Mouse (Mus musculus): ENCODE results near the gene Slc9a2.
"Not testable (repeated sequence)": the region's sequence is repeated elsewhere in the genome, so short reads cannot be mapped to it uniquely, and the experiment has no call there.

The Slc9a2 gene

DNA sequence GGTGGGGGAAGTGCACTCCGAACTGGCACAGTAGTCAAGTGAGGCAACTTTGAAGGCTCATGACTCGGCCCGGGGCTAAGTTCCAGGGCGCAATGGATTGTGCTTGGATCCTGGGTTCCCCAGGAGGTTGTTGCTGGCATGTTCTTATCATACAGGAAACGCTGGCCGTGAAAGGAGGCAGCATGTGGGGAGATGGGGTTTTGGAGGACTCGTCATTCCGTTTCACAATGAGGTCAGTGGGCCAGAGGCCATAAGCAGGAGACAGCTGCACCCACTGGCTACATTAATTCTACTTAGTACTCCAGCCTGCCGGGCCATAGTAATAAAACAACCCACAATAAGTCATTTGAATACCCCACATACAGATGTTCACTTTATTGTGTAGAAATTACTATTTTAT, 34.6 kb downstream of the Slc9a2 start:
- DNase-seq (ENCODE audit: low spot score in 2 of 2) = no peak

DNA sequence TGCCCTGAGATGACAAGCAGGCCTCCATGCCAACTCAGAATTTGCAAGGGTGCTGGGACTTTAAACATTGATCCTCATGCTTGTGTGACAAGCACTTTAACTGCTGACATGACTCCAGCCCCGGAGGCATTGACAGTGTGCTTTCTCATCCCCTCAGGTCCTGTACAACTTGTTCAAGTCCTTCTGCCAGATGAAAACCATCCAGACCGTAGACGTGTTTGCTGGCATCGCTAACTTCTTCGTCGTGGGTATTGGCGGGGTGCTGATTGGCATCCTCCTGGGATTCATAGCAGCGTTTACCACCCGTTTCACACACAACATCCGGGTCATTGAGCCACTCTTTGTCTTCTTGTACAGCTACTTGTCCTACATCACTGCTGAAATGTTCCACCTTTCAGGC, 45.7 kb downstream of the Slc9a2 start:
- DNase-seq (ENCODE audit: low spot score in 2 of 2) = no peak

DNA sequence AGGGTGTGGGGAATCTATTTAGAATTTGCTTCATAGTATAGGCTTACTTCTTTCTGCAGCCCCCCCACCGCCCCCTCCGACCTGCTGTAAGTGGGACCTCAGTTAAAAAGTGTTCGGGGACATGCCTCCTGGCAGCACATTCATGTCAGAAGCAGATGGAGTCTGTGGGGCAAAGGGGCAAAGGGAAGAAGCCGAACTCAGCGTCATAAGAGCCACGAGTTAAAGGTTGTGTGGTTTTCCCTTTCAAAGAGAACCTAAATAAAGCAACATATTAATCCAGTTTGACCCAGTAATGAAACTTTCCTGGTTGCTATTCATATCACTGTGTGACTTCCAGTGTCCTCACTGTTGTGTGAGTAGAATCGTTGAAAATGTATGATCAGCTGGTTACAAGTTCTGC, 47.0 kb downstream of the Slc9a2 start:
- no peak for DNase-seq (ENCODE audit: low spot score in 2 of 2)

DNA sequence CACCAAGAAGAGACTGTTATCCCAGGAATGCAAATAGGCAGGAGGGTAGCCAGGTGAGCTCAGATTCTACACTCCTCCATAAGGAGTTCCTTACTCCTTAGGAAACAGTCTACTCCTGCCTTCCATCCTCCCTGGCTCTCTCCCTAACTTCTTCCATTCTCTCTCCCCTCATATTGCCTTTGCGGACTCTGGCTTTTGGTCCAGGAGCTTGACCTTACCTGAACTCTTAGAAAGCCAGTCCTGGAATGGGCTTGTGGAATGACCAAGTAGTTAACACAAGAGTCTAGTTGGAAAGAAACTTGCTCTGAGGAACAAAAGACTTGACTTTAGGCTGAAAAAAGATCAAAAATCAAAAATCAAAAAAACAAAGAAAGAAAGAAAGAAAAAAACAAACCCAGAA, 48.3 kb downstream of the Slc9a2 start:
- DNase-seq (ENCODE audit: low spot score in 2 of 2) = no peak

DNA sequence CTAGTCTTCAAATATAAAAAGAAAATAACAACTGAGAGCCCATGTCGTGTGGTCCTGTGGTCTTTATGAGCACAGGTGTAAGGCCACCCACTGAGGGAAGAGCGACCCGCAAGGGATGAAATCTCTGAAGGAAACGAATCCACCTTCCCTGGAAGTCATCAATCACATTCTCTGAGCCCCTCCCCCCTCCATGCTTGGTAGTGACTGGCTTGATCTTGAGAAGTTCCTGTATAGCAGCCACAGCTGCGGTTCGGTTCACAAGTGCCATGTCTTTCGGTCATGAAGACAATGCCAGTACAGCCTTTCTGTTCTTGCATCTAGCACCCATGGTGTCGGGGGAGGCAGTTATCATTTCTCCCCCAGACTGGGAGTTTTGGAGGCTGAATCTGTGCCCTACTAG, 57.3 kb downstream of the Slc9a2 start:
- peak; percentile 18 to 45 for DNase-seq (ENCODE audit: low spot score in 2 of 2)

DNA sequence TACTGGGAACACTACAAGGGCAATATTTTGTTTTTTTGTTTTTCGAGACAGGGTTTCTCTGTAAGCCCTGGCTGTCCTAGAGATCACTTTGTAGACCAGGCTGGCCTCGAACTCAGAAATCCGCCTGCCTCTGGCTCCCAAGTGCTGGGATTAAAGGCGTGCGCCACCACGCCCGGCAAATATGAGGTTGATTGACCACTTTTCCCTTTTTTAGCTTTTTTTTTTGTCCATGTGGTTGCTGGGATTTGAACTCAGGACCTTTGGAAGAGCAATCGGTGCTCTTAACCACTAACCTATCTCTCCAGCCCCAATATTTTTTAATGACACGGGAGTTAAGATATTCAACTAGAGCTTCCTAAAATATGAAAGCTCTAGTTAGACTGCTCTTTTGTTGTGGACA, 57.9 kb downstream of the Slc9a2 start:
- not testable (repeated sequence) for DNase-seq (ENCODE audit: low spot score in 2 of 2)

DNA sequence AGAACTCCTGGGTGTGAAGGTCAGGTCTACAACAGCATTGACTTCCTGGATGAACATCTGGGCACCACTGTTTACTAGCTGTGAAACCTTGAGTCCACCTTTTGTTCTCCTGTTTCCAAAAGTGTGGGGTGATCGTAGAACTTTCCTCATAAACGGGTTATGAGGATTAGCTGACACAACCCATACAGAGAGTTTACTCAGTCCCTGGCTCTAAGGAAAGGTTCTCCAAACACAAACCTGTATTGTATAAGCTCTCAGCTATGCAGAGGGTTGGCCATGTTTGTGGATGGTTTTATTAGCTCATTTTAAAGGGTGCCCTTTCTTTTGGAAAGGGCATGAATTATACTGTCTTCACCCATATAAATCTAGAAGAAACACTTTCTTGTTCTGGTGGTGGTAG, 60.4 kb downstream of the Slc9a2 start:
- DNase-seq (ENCODE audit: low spot score in 2 of 2) = no peak

DNA sequence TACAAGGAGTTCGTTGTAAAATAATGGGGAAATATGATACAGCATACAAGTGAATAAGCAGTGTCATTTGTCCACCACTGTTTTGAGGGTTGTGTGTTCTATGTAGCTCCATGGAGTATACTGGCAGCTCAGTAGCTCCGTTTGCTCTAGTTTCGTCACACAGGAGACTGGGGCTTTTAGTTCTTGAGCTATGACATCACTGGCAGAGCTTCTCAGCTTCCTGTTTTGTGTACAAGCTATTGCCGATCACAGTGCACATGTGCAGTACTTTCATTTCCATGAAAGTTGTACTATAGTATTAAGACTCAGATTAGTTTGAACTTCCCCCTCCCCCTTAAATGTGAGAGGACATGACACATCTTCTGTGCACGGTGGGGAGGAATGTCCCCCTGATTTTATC, 65.7 kb downstream of the Slc9a2 start:
- no peak for DNase-seq (ENCODE audit: low spot score in 2 of 2)

DNA sequence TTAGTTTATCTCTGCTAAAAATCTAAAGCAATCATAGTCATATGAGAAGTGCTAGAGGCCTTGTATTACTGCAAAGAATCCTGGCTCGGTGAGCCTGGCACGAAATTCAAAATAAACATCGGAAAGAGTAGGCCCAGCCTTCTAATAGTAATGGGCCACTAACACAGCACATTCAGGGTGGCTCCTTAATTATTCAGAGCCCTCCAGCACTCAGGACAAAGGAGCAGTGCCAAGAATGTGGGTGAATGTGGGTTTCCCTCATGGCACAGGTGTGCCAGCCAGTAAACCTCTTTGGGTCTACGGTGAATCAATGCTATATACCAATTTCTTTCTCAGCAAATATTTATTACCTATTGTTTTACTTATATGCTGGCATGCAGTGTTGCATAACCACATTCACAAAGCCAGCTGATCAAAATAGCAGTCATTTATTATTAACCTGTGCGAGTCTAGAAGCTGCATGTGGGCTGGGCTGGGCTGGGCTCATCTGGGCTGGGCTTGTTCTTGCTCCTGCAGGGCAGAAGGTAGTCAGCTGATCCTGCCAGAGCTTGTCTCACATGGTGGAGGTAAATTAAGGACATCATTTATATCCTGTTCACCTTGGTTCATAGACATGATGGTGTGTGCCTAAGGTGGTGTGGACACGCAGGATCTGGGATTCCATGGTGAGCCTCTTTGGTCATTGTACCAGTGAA, 79.5 kb downstream of the Slc9a2 start:
- no peak for DNase-seq (ENCODE audit: low spot score in 2 of 2)

DNA sequence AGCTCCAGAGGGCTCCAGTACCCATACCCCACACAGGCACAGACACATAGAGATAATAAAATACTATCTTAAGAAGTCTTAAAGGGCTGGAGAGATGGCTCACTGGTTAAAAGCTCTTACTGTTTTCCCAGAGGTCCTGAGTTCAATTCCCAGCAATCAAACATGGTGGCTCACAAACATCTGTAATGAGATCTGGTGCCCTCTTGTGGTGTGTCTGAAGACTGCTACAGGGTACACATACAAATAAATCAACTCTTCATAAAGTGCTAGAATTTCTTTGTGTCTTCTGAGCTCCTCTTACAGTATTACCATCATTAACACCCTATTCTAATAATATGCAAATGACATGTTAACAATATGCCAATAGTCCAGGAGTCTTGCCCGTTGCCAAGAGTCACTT, 83.7 kb downstream of the Slc9a2 start:
- DNase-seq (ENCODE audit: low spot score in 2 of 2) = no peak

DNA sequence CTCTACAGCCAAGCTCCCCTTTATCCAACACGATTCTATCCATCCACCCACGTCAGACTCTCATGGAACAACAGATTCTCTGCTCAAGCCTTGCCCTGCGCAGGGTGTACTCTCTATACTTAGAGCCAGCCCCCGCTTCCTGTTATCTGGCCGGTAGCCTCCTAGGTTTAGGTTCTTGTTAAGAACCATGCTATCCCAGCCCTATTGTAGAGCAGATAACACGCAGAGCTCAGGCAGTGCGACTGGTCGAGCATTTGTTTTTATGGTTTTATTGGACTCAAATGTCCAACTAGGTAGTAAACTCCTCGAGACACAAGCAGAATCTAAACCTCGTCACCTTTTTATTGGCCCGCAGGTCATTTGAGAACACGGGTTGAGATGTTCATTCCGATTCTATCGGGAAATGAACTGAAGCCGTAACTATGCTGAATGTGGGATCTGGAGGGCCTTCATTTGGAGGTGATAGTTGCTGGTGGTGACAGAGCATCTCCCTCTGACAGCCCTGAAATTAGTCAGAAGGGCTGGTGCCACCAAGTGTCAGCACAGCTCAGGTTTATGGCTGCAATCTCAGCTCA, 84.4 kb downstream of the Slc9a2 start:
- DNase-seq (ENCODE audit: low spot score in 2 of 2) = no peak

DNA sequence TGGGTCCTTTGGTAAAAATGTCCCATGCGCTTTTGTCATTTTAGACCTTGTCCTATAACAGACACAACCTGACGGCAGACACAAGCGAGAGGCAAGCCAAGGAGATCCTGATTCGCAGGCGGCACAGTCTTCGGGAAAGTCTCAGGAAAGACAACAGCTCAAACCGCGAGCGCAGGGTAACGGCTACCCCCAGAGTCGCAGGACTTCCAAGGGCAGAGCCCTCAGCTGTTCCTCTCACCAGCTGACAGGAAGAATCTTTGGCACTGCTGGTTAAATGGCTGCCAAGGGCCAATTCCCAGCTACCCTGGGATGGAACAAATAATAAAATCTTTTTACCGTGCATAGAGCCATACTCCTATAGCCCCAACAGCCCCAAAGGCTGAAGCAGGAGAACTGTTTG, 85.1 kb downstream of the Slc9a2 start:
- DNase-seq (ENCODE audit: low spot score in 2 of 2) = no peak

DNA sequence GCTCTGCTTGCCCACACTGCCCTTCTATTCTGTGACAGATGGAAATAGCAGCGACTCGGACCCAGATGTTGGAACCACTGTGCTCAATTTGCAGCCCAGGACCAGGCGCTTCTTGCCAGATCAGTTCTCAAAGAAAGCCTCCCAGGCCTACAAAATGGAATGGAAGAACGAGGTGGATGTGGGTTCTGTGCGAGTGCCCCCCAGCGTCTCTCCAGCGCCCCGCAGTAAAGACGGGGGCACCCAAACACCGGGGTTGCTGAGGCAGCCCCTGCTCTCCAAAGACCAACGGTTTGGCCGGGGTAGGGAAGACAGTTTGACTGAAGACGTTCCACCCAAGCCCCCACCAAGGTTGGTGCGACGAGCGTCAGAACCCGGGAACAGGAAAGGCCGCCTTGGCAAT, 87.2 kb downstream of the Slc9a2 start:
- DNase-seq (ENCODE audit: low spot score in 2 of 2) = no peak

DNA sequence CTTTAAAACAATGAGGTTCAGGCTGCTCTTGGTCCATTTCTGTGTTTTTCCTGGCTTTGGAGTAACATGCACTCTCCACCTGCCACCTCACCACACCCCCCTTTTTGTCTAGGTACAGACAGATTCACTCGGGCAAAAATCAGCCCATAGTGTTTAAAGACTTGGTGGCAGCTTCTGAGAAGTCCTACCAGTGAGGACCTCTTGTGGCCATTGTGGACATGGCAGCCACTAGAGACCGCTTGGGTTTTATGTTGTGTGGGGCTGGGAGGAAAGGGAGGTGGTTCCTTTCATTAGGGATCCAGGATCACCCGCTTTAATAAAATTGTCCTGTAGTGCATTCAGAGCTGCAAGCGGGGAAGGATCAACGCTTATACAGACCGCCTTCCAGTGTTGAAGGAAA, 88.2 kb downstream of the Slc9a2 start:
- DNase-seq (ENCODE audit: low spot score in 2 of 2) = peak in 1 of 2 experiments; percentile 23

DNA sequence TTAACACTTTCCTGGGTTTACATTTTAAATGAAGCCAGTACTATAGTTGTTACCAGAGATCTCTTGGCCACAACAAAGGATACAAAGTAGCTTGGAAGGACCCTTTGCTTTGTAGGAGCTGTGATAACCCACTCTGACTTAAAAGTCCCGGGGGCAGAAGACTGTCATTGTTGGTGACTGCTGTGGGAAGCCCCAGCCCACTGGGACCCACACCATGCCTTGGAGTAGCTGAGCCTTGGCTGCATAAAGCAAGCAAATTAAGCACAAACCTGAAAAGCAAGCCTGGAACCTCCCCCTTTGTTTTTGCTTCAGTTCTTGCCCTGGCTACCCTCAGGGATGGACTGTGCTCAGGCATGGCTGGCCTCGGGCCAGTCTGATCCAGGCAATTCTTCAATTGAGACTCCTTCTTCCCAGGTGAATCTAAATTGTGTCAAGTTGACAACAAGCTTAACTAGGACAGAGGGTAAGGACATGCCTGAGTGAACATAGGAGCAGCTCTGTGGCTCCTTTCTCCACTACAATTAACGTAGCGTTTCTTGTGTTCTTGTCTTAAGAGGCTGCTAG, 89.0 kb downstream of the Slc9a2 start:
- DNase-seq (ENCODE audit: low spot score in 2 of 2) = no peak

DNA sequence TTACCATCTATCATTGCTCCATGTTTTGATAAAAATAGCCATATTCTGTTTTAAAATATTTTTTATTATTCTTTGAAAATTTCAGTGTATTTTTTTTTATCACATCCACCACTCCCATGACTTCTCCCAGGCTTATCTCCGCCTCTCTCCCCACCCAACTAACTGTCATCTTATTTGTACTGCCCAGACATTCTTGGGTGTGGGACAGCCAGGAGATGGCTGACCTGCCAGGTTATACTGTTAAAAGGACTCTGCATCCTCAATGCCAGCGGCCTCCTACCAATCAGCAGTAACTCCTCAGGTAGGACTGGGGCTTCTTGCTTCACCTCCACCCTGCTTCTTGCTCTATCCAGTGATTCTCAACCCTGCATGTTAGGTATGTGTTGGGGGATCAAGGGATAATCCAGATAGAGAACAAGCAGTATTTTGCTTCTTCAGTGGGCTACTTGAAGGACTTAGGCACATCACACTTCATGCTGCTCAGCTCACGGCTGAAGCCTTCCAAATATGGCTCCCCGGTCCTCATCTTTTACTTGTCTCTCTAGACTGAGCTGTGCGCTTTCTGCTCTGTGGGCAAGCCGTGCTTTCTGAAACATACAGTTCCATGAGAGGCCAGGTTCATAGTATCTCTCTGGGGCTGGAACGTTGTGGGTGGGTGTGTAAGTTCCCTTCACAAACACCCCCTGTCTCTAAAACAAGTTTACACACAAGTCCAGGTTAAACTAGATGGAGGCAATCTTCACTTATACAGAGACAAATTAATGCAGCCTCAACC, 91.0 kb downstream of the Slc9a2 start:
- no peak for DNase-seq (ENCODE audit: low spot score in 2 of 2)

DNA sequence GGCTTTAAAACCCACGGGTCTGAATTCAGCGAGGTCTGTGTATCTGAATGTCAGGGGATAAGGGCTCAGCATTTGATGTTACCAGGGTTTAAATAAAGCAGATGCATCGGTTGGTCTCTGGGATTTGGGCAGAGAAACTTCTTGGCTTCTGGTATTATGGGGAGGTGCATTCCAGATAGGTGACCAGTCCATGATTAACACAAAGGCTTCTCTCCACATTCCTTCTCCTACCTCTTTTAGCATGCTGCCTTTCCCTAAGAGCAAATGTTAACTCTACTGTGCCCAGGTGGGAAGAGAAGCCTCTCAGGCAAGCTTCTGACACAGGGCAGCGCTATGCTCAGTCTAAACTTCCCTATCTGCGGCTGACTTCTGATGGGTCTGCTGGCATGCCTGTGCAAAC, 92.9 kb downstream of the Slc9a2 start:
- no peak for DNase-seq (ENCODE audit: low spot score in 2 of 2)

DNA sequence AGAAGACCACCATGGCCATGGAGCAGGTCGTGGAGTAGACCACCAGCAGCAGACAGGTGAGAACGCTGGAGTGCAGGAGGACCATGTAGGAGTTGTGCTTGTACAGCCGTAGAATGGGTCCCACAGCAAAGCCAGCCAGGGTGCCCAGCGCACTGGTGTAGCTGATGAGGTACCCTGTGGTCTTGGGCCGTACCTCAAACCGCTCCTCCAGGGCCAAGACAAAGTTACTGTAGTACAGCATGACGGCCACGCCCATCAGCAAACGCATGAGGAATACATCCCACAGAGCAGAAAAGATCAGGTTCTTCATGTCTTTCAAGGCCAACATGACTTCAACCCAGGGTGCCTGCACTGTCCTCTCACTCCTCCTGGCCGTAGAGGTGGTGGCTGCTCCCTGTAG, 93.7 kb downstream of the Slc9a2 start:
- DNase-seq (ENCODE audit: low spot score in 2 of 2) = no peak

DNA sequence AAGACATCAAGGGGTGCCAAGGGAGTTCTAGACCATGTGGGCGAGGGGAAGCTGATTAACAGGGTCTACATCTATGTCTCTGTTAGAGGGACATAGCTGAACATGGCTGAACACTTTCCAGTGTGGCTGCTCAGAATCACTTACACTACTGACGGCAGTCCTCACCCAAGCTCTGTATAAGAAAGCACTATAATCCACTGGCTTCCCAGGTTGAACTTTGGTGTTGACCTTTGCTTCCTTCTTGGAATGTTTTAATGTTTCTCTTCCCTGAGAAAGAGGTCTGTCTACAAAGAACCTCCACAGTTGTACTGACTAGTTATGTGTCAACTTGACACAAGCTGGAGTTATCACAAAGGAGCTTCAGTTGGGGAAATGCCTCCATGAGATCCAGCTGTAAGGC, 95.7 kb downstream of the Slc9a2 start:
- no peak for DNase-seq (ENCODE audit: low spot score in 2 of 2)

DNA sequence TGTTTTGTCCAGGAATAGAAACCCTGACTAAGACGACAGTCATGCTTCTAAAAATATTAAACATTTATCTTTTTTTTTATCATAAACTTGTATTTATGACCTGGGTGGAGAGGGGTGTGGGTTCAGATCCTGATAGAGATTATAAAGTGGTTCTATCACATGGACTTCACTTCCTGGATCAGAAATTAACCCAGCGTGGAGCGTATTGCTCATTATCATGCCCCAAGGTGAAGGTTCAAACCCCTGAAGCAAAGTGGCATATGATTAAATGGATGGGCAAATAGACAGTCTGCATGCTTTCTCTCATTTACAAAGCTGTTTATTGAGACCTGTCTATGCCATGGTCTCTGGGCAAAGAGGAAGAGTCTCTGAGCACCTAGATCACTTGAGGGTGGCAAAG, 96.4 kb downstream of the Slc9a2 start:
- DNase-seq (ENCODE audit: low spot score in 2 of 2) = no peak

DNA sequence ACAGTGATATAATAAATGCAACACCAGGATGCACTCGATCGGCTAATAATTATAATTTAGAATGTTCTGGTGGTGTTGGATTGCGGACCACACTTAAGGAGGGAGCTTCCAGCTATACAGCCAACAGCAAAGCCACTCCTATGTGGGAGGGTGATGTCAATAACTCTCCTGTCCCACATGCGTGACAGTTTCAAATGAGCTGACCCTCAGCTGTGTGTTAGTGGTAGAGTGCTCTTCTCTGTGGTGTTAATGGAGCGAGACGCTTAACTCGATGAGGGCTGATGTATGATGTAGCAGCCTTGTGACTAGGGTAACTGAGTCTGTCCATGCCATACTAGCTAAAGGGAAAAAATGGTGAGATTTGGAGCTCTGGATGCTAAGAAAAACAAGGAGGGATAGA, 103.1 kb downstream of the Slc9a2 start:
- DNase-seq (ENCODE audit: low spot score in 2 of 2) = no peak

DNA sequence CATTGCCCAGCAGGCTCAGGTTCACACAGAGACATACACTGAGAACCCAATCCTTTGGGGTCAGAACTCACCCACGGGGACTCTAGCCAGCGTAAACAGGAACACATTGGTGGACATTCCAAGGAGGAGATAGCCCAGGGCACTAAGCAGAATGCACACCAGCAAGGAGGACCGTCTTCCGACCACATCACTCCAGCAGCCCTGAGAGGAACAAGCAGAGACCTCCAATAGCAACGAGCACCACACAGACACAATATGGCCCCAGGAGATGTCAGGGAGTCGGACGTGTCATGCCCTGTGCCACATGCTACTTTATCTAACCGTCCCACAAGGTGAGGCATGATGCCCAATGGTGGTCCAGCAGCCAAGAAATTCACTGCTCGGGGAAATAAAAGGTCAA, 103.9 kb downstream of the Slc9a2 start:
- DNase-seq (ENCODE audit: low spot score in 2 of 2) = no peak

DNA sequence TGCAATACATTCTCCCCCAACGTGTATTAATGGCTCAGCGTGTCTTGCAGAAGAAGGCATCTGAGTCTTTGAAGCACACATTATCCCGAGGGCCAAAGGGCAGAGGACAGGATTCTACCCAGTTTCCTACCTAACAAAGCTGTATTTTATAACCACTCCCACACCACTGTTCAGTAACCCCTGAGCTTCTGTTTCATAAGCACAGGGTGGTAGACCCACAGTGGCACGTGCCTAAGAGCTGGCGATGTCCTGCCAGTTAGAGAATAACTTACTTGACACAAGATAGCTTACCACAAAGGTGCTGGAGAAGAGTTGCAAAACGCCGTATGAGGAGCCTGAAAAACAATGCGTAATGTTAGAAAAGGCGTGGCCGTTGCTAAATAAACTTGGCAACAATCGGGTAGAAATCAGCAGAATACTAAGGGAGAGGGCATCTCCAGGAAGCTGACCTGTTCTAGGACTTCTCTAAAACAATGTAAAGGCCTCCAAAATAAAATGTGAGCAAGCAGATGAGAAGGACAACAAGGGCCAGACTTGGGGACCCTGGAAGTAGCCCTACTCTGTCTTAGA, 105.6 kb downstream of the Slc9a2 start:
- DNase-seq (ENCODE audit: low spot score in 2 of 2) = no peak
